Mouse (Mus musculus): ENCODE data around the gene Tmem50b. TPM values are rescaled to one million over a fixed set of nuclear protein-coding genes. Genes with fewer than 3 reads are reported as not detected.

Tmem50b gene
- 25.0 TPM for total RNA-seq (2023)

GRCm38 (mm10) chr16:91597672-91598010 is at the start of gene Tmem50b:
Gene Tmem50b, minus strand, starts transcription at chr16:91597800.

DNA sequence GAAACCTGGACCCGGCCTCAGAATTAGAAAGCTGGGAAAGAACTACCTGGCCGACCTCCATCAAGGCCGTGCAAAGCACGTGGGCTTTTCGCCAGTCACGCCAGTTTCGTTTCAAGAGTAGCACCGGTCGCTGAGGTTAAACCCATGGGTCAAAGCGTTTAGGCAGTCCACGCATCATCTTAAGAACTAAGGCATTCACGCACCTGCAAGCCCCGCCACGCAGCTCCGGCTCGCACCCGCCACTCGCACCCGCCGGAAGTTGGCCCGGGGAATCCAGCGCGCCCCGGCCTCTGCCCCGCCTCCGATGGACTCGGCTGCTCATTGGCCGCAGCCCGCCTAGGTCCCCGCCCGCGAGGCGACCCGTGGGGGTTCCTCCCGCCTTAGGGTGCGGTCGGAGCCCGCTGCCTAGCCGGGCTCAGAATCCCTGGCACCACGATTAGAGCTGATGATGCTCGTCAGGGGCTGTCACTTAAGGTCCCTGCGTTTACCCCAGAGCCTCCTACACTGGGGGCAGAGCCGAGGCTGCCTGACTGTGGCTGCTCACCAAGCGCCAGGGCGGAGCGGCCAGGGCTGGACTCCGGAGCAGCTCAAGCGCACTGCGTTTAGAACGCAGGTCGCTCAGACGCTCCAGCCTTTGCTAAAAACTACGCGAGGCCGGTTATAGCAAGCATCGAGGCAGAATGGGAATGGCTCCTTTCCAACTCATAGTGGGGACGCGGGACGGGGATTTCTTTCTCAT is 49.2 kb upstream of the Tmem50b start, which contains the start of gene Gart:
Gene Gart (minus strand): TSS at position 272 of the 739 bp plus-strand sequence.

DNA sequence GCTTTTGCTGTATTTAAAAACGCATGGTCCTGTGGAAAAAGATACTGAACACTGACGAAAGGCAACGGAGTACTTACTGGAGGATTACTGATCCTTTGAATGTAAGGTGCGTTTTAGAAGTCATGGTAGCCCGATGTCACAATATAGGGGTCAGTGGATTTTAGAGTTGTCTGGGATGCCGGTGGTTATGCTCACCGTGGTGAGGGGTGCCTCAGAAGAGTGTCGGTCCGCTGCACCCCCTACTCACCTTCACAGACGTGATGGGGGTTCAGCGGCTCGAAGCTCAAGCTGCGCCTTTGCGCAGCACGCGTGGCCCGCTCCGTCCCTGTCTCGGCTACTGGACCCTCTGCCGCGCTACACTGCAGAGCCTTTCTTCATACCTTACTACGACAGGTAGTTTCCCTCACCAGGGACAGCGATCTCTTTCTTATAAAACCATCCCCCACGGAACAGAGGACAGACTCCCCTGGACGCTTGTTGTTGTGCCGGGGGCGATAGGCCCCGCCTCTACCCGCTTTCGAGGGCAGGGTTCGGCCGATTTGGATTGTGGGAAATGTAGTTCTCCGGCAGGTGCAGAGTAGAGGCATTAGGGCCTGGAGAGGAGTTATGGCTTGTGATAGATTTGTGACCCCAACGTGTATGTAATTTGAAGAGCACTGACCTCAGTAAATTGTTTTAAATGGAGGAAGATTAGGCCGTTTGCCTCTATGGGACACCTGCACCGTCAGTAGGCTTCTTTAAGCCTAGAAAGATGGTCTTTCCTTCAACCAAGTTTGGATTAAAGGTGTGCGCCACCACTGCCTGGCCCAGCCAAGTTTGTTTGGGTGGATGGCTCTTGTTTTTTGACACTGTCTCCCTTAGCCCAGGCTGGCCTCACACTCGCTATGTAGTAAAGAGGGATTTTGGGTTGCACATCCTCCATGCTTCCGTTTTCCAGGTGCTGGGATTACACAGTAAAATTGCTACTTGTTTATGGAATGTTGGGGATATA is 21.2 kb upstream of the Tmem50b start, which contains the start of gene Dnajc28:
Gene Dnajc28 (minus strand): TSS at position 516 of the 991 bp plus-strand sequence.

GRCm38 (mm10) chr16:91546836-91547741 is 50.5 kb downstream of the Tmem50b start, which contains the start of gene Ifngr2:
Gene Ifngr2, plus strand, starts transcription at chr16:91547072.

Other genes starting within 250 kb of the Tmem50b start
- gene Ifnar2, start 225.0 kb downstream of the Tmem50b start, total RNA-seq (2023): 41.9 TPM
- not detected for gene Gm21970, start 206.1 kb downstream of the Tmem50b start, total RNA-seq (2023)
- 37.4 TPM for gene Il10rb, start 191.6 kb downstream of the Tmem50b start, total RNA-seq (2023)
- gene Ifnar1, start 112.6 kb downstream of the Tmem50b start, total RNA-seq (2023): 155 TPM
- gene Ifngr2, start 50.7 kb downstream of the Tmem50b start, total RNA-seq (2023): 222 TPM
- gene Dnajc28, start 21.2 kb upstream of the Tmem50b start, total RNA-seq (2023): 0.44 TPM
- gene Gart, start 49.2 kb upstream of the Tmem50b start, total RNA-seq (2023): 82.9 TPM
- gene Son, start 49.7 kb upstream of the Tmem50b start, total RNA-seq (2023): 514 TPM
- gene Donson, start 91.0 kb upstream of the Tmem50b start, total RNA-seq (2023): 140 TPM
- 27.1 TPM for gene Cryzl1, start 131.2 kb upstream of the Tmem50b start, total RNA-seq (2023)
- 6.4 TPM for gene Itsn1, start 131.5 kb upstream of the Tmem50b start, total RNA-seq (2023)